Mouse (Mus musculus) adrenal gland, postnatal 10 days (tissue): ENCODE data around the gene 4930568D16Rik. TPM values are rescaled to one million over a fixed set of nuclear protein-coding genes. Genes with fewer than 3 reads are reported as not detected.

Source experiments
- total RNA-seq, 2 experiments: library from RNA; stranded (reverse); gene quantifications; 2 replicates each; pipeline ENCODE4 v1.2.3; 2021

The 4930568D16Rik gene
- total RNA-seq, 2 experiments from 2014 or later, result not detected

Other genes starting within 250 kb of the 4930568D16Rik start
- 100 to 1,000 TPM; 172 to 185 TPM for gene Rab14, start 166.6 kb downstream of the 4930568D16Rik start, total RNA-seq
- 100 to 1,000 TPM; 161 to 192 TPM for gene Gsn, start 111.3 kb downstream of the 4930568D16Rik start, total RNA-seq
- gene Stom, start 30.8 kb downstream of the 4930568D16Rik start, total RNA-seq, result 10 to 100 TPM; 69.7 to 83.4 TPM
- gene 4930402F06Rik, start 29.4 kb upstream of the 4930568D16Rik start, total RNA-seq, result not detected
- gene Ggta1, start 95.5 kb upstream of the 4930568D16Rik start, total RNA-seq, result 10 to 100 TPM; 15.1 to 16.5 TPM
- 10 to 100 TPM; 55.2 to 69.6 TPM for gene Dab2ip, start 190.5 kb upstream of the 4930568D16Rik start, total RNA-seq